Mouse (Mus musculus) gastrocnemius, postnatal 14 days (tissue): ENCODE results near the gene Tph2. TPM values are rescaled to one million over a fixed set of nuclear protein-coding genes. Genes with fewer than 3 reads are reported as not detected.
"Not testable (repeated sequence)": the region's sequence is repeated elsewhere in the genome, so short reads cannot be mapped to it uniquely, and the experiment has no call there.

Experiments used
- DNase-seq: peaks from one replicate; pipeline ENCODE4 v3.0.0; 2021; ENCODE audit warnings: mixed read lengths
- intact Hi-C: fragments of 180-260 bp; cut with DNase I; formaldehyde crosslinking; loops from one replicate; pipeline ENCODE4 v1.15.1; 2025; ENCODE audit warnings: low total_unique reads
- long read RNA-seq, 2 experiments: library from polyadenylated mRNA; stranded (forward); transcript quantifications; one replicate each; pipeline ENCODE4 v2.0.0; 2021
- total RNA-seq, 2 experiments: library from RNA; stranded (reverse); gene quantifications; 2 replicates each; pipeline ENCODE4 v1.2.3; 2021

Tph2 gene
- not detected for total RNA-seq
- long read RNA-seq, experiment 1 = 0 reads
- long read RNA-seq, experiment 2 = 0 reads

- intact Hi-C loops = no loop called here
- DNase-seq = peak; percentile 79
Observed at GRCm38 (mm10) chr10:115184697-115185096, at the start of gene Tph2. Gene Tph2, minus strand, starts transcription at chr10:115185022.

- intact Hi-C loops = no loop called here
- no peak for DNase-seq
Observed at GRCm38 (mm10) chr10:115233798-115234197, 49.0 kb upstream of the Tph2 start.

- DNase-seq = no peak
- intact Hi-C loops = no loop called here
Observed at GRCm38 (mm10) chr10:115232513-115232912, 47.7 kb upstream of the Tph2 start.

GRCm38 (mm10) chr10:115229023-115229422 lies 44.2 kb upstream of the Tph2 start:
- DNase-seq = no peak
- intact Hi-C loops = no loop called here

- intact Hi-C loops = no loop called here
- DNase-seq = no peak
Observed at GRCm38 (mm10) chr10:115226586-115226985, 41.8 kb upstream of the Tph2 start.

- intact Hi-C loops = no loop called here
- DNase-seq = no peak
Observed at GRCm38 (mm10) chr10:115223845-115224244, 39.0 kb upstream of the Tph2 start.

- no peak for DNase-seq
- intact Hi-C loops = no loop called here
Observed at GRCm38 (mm10) chr10:115212916-115213580, 28.2 kb upstream of the Tph2 start.

- intact Hi-C loops = no loop called here
- no peak for DNase-seq
Observed at GRCm38 (mm10) chr10:115205825-115206224, 21.0 kb upstream of the Tph2 start.

GRCm38 (mm10) chr10:115205284-115205683 lies 20.5 kb upstream of the Tph2 start:
- intact Hi-C loops = no loop called here
- DNase-seq = no peak

GRCm38 (mm10) chr10:115191214-115191613 lies 6.4 kb upstream of the Tph2 start:
- no peak for DNase-seq
- intact Hi-C loops = no loop called here

- DNase-seq = no peak
- intact Hi-C loops = no loop called here
Observed at GRCm38 (mm10) chr10:115187390-115187789, 2.6 kb upstream of the Tph2 start.

- intact Hi-C loops = no loop called here
Observed at GRCm38 (mm10) chr10:115181034-115181433, 3.8 kb downstream of the Tph2 start.

GRCm38 (mm10) chr10:115178019-115178418 lies 6.8 kb downstream of the Tph2 start:
- intact Hi-C loops, DNase-seq: not testable (repeated sequence)

More at GRCm38 (mm10) chr10:115181034-115181433, 3.8 kb downstream of the Tph2 start:
- no peak for DNase-seq

GRCm38 (mm10) chr10:115175591-115175991 lies 9.2 kb downstream of the Tph2 start:
- intact Hi-C loops = no loop called here
- DNase-seq = no peak

GRCm38 (mm10) chr10:115173336-115173735 lies 11.5 kb downstream of the Tph2 start:
- intact Hi-C loops = no loop called here
- DNase-seq = no peak

GRCm38 (mm10) chr10:115171351-115171818 lies 13.4 kb downstream of the Tph2 start:
- no peak for DNase-seq
- intact Hi-C loops = no loop called here

GRCm38 (mm10) chr10:115170496-115171350 lies 14.1 kb downstream of the Tph2 start:
- DNase-seq = no peak
- intact Hi-C loops = no loop called here

- intact Hi-C loops = no loop called here
- no peak for DNase-seq
Observed at GRCm38 (mm10) chr10:115169410-115169809, 15.4 kb downstream of the Tph2 start.

GRCm38 (mm10) chr10:115160289-115160688 lies 24.5 kb downstream of the Tph2 start:
- no peak for DNase-seq
- intact Hi-C loops = no loop called here

- intact Hi-C loops = no loop called here
- no peak for DNase-seq
Observed at GRCm38 (mm10) chr10:115147308-115147707, 37.5 kb downstream of the Tph2 start.
